11 mouse cellular contexts compared by ENCODE assay signal in the genomic region with DNA sequence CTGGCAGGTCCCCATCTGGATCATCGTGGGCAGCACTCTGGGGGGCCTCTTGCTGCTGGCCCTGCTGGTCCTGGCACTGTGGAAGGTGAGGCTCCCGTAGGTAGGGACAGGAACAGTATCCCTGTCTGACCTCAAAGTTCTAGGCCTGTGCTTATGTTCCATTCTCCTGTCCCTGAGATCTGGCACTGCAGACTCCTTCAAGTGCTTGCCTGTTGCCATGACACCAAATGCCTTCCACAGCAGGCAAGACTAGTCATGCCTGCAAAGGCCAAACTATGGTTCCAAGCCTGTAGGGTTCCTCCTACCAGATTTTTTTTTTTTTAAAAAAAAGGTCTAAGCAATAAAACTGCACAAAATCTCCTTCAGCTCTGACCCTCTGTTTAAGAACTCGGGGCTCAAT. TPM values are rescaled to one million over a fixed set of nuclear protein-coding genes. Genes with fewer than 3 reads are reported as not detected.
DNase-seq lines count a peak whose midpoint lies in the region; ATAC-seq and TF ChIP-seq lines count a peak whose summit lies in the region.
"Had no signal": no experiment of that assay in that cellular context is flagged by ENCODE, and none has a peak within 500 bp of the region (broad histone marks: within the 10 kb centered on the region; RNA-seq: fewer than 3 reads in every experiment).

No protein-coding gene starts in this region.

- peak; percentile 42 for DNase-seq in embryo, embryonic 10 days (ENCODE audit: low spot score)
- no peak for DNase-seq in embryo, embryonic 9.5 days (ENCODE audit: extremely low spot score)
- no peak for DNase-seq in layer of hippocampus, adult 2 months (ENCODE audit: low spot score in 2 of 2)
- no peak for DNase-seq in layer of hippocampus, adult 11-12 months (ENCODE audit: low spot score)
- peak; percentile 38 for DNase-seq in gonadal fat pad, adult 2 months (ENCODE audit: low read depth)
- DNase-seq in lung, postnatal 10 days = peak; percentile 55
- no peak for DNase-seq in layer of hippocampus, adult 8-10 months (ENCODE audit: low spot score in 2 of 2)
- DNase-seq: gastrocnemius, postnatal 14 days had no signal

- H3K27ac ChIP-seq in layer of hippocampus, adult 2 months = peak overlapping the region; percentile 97
- H3K27ac ChIP-seq: liver, embryonic 12.5 days had no signal

- H3K4me3 ChIP-seq in layer of hippocampus, adult 2 months = no peak overlapping the region
- H3K4me3 ChIP-seq: liver, embryonic 12.5 days had no signal

- no peak for ATAC-seq in megakaryocyte progenitor cell, adult 5-6 weeks (replicated peaks; ENCODE audit: poor library complexity)
- ATAC-seq: liver, embryonic 12.5 days; Patski had no signal

- no peak for TF ChIP-seq CTCF in layer of hippocampus, adult 2 months (conservative IDR thresholded peaks at IDR 0.05)

RNA-seq across cellular contexts. Expression of a gene that starts 29.8 kb away (rescaled TPM):
- total RNA-seq in layer of hippocampus, adult 2 months (2021) = 10 to 100 TPM; 91.9 to 95.0 TPM
- 9.1 and 10.0 TPM in 2 replicates for polyA plus RNA-seq in gonadal fat pad, adult 2 months (2012; rRNA removed)
- total RNA-seq in megakaryocyte progenitor cell, adult 5-6 weeks (2015) = 28.2 and 31.4 TPM in 2 replicates
- total RNA-seq in megakaryocyte progenitor cell, adult 5-6 weeks (2017) = 46.9 and 54.6 TPM in 2 replicates
- total RNA-seq in layer of hippocampus, adult 8-10 months (2022) = 10 to 100 TPM; 85.8 to 99.0 (median 90.4) TPM

RNA-seq across cellular contexts. Expression of a gene that starts 56.6 kb away (rescaled TPM):
- 10 to 100 TPM; 12.1 to 12.2 TPM for total RNA-seq in layer of hippocampus, adult 2 months (2021)
- 45.3 and 51.7 TPM in 2 replicates for polyA plus RNA-seq in gonadal fat pad, adult 2 months (2012; rRNA removed)
- 53.0 and 53.5 TPM in 2 replicates for total RNA-seq in megakaryocyte progenitor cell, adult 5-6 weeks (2015)
- 22.3 and 25.5 TPM in 2 replicates for total RNA-seq in megakaryocyte progenitor cell, adult 5-6 weeks (2017)
- 10 to 100 TPM; 10.2 to 16.0 (median 14.8) TPM for total RNA-seq in layer of hippocampus, adult 8-10 months (2022)

Comparison
In these comparisons a context has a peak if more than half of its experiments do, and no peak if none do; other contexts are left out.
1. DNase-seq: peak in embryo, embryonic 10 days (single experiment), gonadal fat pad, adult 2 months (single experiment) and lung, postnatal 10 days (single experiment); none in embryo, embryonic 9.5 days (single experiment), layer of hippocampus, adult 2 months (0 of 2), layer of hippocampus, adult 11-12 months (single experiment) and layer of hippocampus, adult 8-10 months (0 of 2).